Mouse (Mus musculus): ENCODE measurements around the gene Arhgap4.
A peak's percentile ranks its signal among the peaks of the same experiment; 100 is the strongest.

Arhgap4 gene

GRCm38 (mm10) chrX:73921823-73922549 lies at the start of gene Arhgap4, which contains the start of gene Naa10:
Gene Arhgap4 (minus strand): TSS chrX:73921870.
Gene Naa10 (minus strand): TSS chrX:73921944.
- DNase-seq (ENCODE audit: low spot score): peak; percentile 56

- DNase-seq (ENCODE audit: low spot score): no peak
These were observed 49.1 kb upstream of the Arhgap4 start for GRCm38 (mm10) chrX:73970781-73971180.

- no peak for DNase-seq (ENCODE audit: low spot score)
These were observed 48.1 kb upstream of the Arhgap4 start for GRCm38 (mm10) chrX:73969729-73970128.

GRCm38 (mm10) chrX:73969167-73969566 lies 47.5 kb upstream of the Arhgap4 start:
- DNase-seq (ENCODE audit: low spot score): no peak

- peak; percentile 86 for DNase-seq (ENCODE audit: low spot score)
These were observed 45.8 kb upstream of the Arhgap4 start for GRCm38 (mm10) chrX:73967177-73968075.

- DNase-seq (ENCODE audit: low spot score): peak; percentile 73
These were observed 44.8 kb upstream of the Arhgap4 start, which contains the start of gene Hcfc1 for GRCm38 (mm10) chrX:73966248-73967176. Gene Hcfc1 (minus strand): TSS chrX:73966357.

GRCm38 (mm10) chrX:73965307-73965706 lies 43.6 kb upstream of the Arhgap4 start:
- peak; percentile 30 for DNase-seq (ENCODE audit: low spot score)

GRCm38 (mm10) chrX:73964363-73964762 lies 42.7 kb upstream of the Arhgap4 start:
- no peak for DNase-seq (ENCODE audit: low spot score)

- DNase-seq (ENCODE audit: low spot score): no peak
These were observed 33.3 kb upstream of the Arhgap4 start for GRCm38 (mm10) chrX:73954988-73955387.

GRCm38 (mm10) chrX:73952603-73953002 lies 30.9 kb upstream of the Arhgap4 start:
- DNase-seq (ENCODE audit: low spot score): no peak

- no peak for DNase-seq (ENCODE audit: low spot score)
These were observed 27.7 kb upstream of the Arhgap4 start for GRCm38 (mm10) chrX:73949341-73949740.

GRCm38 (mm10) chrX:73948647-73949046 lies 27.0 kb upstream of the Arhgap4 start:
- peak; percentile 68 for DNase-seq (ENCODE audit: low spot score)

GRCm38 (mm10) chrX:73946896-73947295 lies 25.2 kb upstream of the Arhgap4 start:
- DNase-seq (ENCODE audit: low spot score): no peak

- DNase-seq (ENCODE audit: low spot score): no peak
These were observed 20.6 kb upstream of the Arhgap4 start for GRCm38 (mm10) chrX:73942294-73942693.

- no peak for DNase-seq (ENCODE audit: low spot score)
These were observed 20.2 kb upstream of the Arhgap4 start for GRCm38 (mm10) chrX:73941860-73942259.

GRCm38 (mm10) chrX:73931871-73932270 lies 10.2 kb upstream of the Arhgap4 start:
- no peak for DNase-seq (ENCODE audit: low spot score)

- no peak for DNase-seq (ENCODE audit: low spot score)
These were observed 8.9 kb upstream of the Arhgap4 start, which contains the start of gene Renbp for GRCm38 (mm10) chrX:73930402-73931062. Gene Renbp (minus strand): TSS chrX:73930850.

- DNase-seq (ENCODE audit: low spot score): no peak
These were observed 846 bp upstream of the Arhgap4 start for GRCm38 (mm10) chrX:73922550-73922882.

GRCm38 (mm10) chrX:73921285-73921822 lies 316 bp downstream of the Arhgap4 start:
- no peak for DNase-seq (ENCODE audit: low spot score)

- no peak for DNase-seq (ENCODE audit: low spot score)
These were observed 3.0 kb downstream of the Arhgap4 start for GRCm38 (mm10) chrX:73918631-73919030.

- DNase-seq (ENCODE audit: low spot score): no peak
These were observed 4.7 kb downstream of the Arhgap4 start for GRCm38 (mm10) chrX:73916945-73917344.
